Comparison of ENCODE assay signal across 15 mouse cellular contexts in the genomic region with DNA sequence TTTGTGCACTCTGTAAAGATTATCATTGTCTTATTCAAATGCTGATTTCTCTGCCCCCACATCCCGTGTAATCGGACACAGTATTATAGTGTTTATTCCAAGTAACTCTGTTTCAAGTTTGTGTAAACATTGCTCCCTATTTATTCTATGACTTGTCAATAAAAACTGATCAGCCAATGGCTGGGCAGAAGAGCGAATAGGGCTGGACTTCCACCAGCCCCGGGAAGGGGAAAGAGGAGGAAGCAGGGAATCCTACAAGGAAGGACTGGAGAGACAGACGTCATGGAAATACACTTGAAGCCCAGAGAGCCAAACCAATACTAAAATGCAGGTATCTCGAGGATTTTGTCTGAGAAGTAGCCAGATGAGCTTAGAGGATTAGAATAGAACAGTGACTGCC. TPM values are rescaled to one million over a fixed set of nuclear protein-coding genes. Genes with fewer than 3 reads are reported as not detected.
DNase-seq lines count a peak whose midpoint lies in the region; ATAC-seq and TF ChIP-seq lines count a peak whose summit lies in the region.
"Had no signal": no experiment of that assay in that cellular context is flagged by ENCODE, and none has a peak within 500 bp of the region (broad histone marks: within the 10 kb centered on the region; RNA-seq: fewer than 3 reads in every experiment).

No protein-coding gene starts in this region.

- H3K4me3 ChIP-seq in gastrocnemius, adult 2 months, result peak overlapping the region; percentile 4; the same call in 1 of the 2 replicates
- H3K4me3 ChIP-seq in kidney, embryonic 16.5 days (ENCODE audit: low read length), result no peak overlapping the region
- no peak overlapping the region for H3K4me3 ChIP-seq in forebrain, embryonic 12.5 days (replicated peaks)
- no peak overlapping the region for H3K4me3 ChIP-seq in intestine, embryonic 15.5 days (replicated peaks)
- H3K4me3 ChIP-seq: forebrain, embryonic 13.5 days; hindbrain, embryonic 10.5 days; stomach, embryonic 15.5 days had no signal

- H3K4me1 ChIP-seq in kidney, embryonic 16.5 days (ENCODE audit: insufficient read depth, low read length), result peaks cover 13% of the 10 kb centered on the region; the same call in 1 of the 2 replicates
- H3K4me1 ChIP-seq in forebrain, embryonic 12.5 days, result peaks cover 15% of the 10 kb centered on the region
- no peaks in the 10 kb centered on the region for H3K4me1 ChIP-seq in intestine, embryonic 15.5 days (replicated peaks)

- H3K9ac ChIP-seq in kidney, embryonic 16.5 days (replicated peaks; ENCODE audit: low read length), result no peak overlapping the region
- H3K9ac ChIP-seq in forebrain, embryonic 12.5 days, result no peak overlapping the region
- no peak overlapping the region for H3K9ac ChIP-seq in intestine, embryonic 15.5 days
- H3K9ac ChIP-seq: forebrain, embryonic 13.5 days; liver, embryonic 14.5 days; stomach, embryonic 15.5 days had no signal

- ATAC-seq in kidney, embryonic 16.5 days (ENCODE audit: low FRiP score, low TSS enrichment), result no peak
- no peak for ATAC-seq in forebrain, embryonic 12.5 days (ENCODE audit: low FRiP score)
- ATAC-seq in intestine, embryonic 15.5 days, result no peak
- ATAC-seq: forebrain, embryonic 13.5 days had no signal

- WGBS in kidney, embryonic 16.5 days, result 53% methylated on average over 6 of the region's 6 CpGs
- 54% methylated on average over 6 of the region's 6 CpGs for WGBS in forebrain, embryonic 12.5 days
- 37% methylated on average over 6 of the region's 6 CpGs for WGBS in intestine, embryonic 15.5 days

- no peak overlapping the region for H3K27ac ChIP-seq in gastrocnemius, adult 2 months
- no peak overlapping the region for H3K27ac ChIP-seq in kidney, embryonic 16.5 days (ENCODE audit: low read length)
- no peak overlapping the region for H3K27ac ChIP-seq in forebrain, embryonic 12.5 days
- no peak overlapping the region for H3K27ac ChIP-seq in intestine, embryonic 15.5 days
- H3K27ac ChIP-seq: forebrain, embryonic 13.5 days; hindbrain, embryonic 10.5 days; liver, embryonic 14.5 days; stomach, embryonic 15.5 days had no signal

- no peak overlapping the region for H3K4me2 ChIP-seq in kidney, embryonic 16.5 days (replicated peaks; ENCODE audit: low read depth, low read length)
- no peak overlapping the region for H3K4me2 ChIP-seq in forebrain, embryonic 12.5 days
- no peak overlapping the region; the same call in 1 of the 2 replicates for H3K4me2 ChIP-seq in intestine, embryonic 15.5 days (replicated peaks)
- H3K4me2 ChIP-seq: forebrain, embryonic 13.5 days; stomach, embryonic 15.5 days had no signal

- H3K9me3 ChIP-seq in kidney, embryonic 16.5 days (ENCODE audit: low read length), result no peaks in the 10 kb centered on the region
- no peaks in the 10 kb centered on the region for H3K9me3 ChIP-seq in forebrain, embryonic 12.5 days
- H3K9me3 ChIP-seq in intestine, embryonic 15.5 days, result no peaks in the 10 kb centered on the region
- H3K9me3 ChIP-seq: forebrain, embryonic 13.5 days; hindbrain, embryonic 10.5 days; stomach, embryonic 15.5 days had no signal

- no peaks in the 10 kb centered on the region for H3K36me3 ChIP-seq in kidney, embryonic 16.5 days (ENCODE audit: insufficient read depth, low read length)
- no peaks in the 10 kb centered on the region for H3K36me3 ChIP-seq in forebrain, embryonic 12.5 days (replicated peaks)
- no peaks in the 10 kb centered on the region for H3K36me3 ChIP-seq in intestine, embryonic 15.5 days
- H3K36me3 ChIP-seq: hindbrain, embryonic 10.5 days; stomach, embryonic 15.5 days had no signal

- no peaks in the 10 kb centered on the region for H3K27me3 ChIP-seq in kidney, embryonic 16.5 days (ENCODE audit: insufficient read depth, low read length)
- H3K27me3 ChIP-seq in forebrain, embryonic 12.5 days, result peaks cover 9% of the 10 kb centered on the region; the same call in 1 of the 2 replicates
- H3K27me3 ChIP-seq in intestine, embryonic 15.5 days (replicated peaks), result no peaks in the 10 kb centered on the region

- intact Hi-C loops in gastrocnemius, adult 2 months (cut with DNase I), result no loop called here

- no peak for DNase-seq in gastrocnemius, adult 2 months
- DNase-seq in gastrocnemius, postnatal 10 days, result no peak
- peak; percentile 31 for DNase-seq in kidney, adult 9 months
- peak; percentile 71 for DNase-seq in ZHBTc4 (ENCODE audit: low read depth, low spot score)
- DNase-seq in lung, postnatal 14 days, result peak; percentile 50
- DNase-seq: adrenal gland, adult 2 months; cerebellum, adult 2 months; left cerebral cortex, postnatal 4 days had no signal

- TF ChIP-seq CTCF in gastrocnemius, adult 2 months (IDR thresholded peaks at IDR 0.05), result no peak

RNA-seq across cellular contexts. Expression of gene Srcin1, which starts 18.1 kb away (rescaled TPM):
- total RNA-seq in gastrocnemius, adult 2 months (2021), result 1 to 10 TPM in 1 of 2 experiments, under 1 TPM in 1; 0.61 to 1.2 TPM
- total RNA-seq in gastrocnemius, postnatal 10 days (2021), result 1 to 10 TPM; 1.1 to 1.4 TPM
- 1.0 and 1.1 TPM in 2 replicates for polyA plus RNA-seq in kidney, embryonic 16.5 days (2015; fragmentation: Nextera tagmentation; extraction: Ambion mirVana)
- polyA plus RNA-seq in forebrain, embryonic 12.5 days (2016; fragmentation: Nextera tagmentation; extraction: Ambion mirVana), result 5.2 and 5.7 TPM in 2 replicates
- 0.24 and 0.25 TPM in 2 replicates for polyA plus RNA-seq in intestine, embryonic 15.5 days (2015; fragmentation: Nextera tagmentation; extraction: Ambion mirVana)

RNA-seq across cellular contexts. Expression of gene Epop, which starts 35.4 kb away (rescaled TPM):
- 1 to 10 TPM in 1 of 2 experiments, under 1 TPM in 1; 0.98 to 1.5 TPM for total RNA-seq in gastrocnemius, adult 2 months (2021)
- total RNA-seq in gastrocnemius, postnatal 10 days (2021), result under 1 TPM; 0.59 to 0.68 TPM
- polyA plus RNA-seq in kidney, embryonic 16.5 days (2015; fragmentation: Nextera tagmentation; extraction: Ambion mirVana), result 2.3 and 2.5 TPM in 2 replicates
- 10.0 and 11.9 TPM in 2 replicates for polyA plus RNA-seq in forebrain, embryonic 12.5 days (2016; fragmentation: Nextera tagmentation; extraction: Ambion mirVana)
- 2.7 and 3.7 TPM in 2 replicates for polyA plus RNA-seq in intestine, embryonic 15.5 days (2015; fragmentation: Nextera tagmentation; extraction: Ambion mirVana)

Comparison
In these comparisons a context has a peak if more than half of its experiments do, and no peak if none do; other contexts are left out.
1. DNase-seq: peak in kidney, adult 9 months (single experiment), ZHBTc4 (single experiment) and lung, postnatal 14 days (single experiment); none in gastrocnemius, adult 2 months (single experiment) and gastrocnemius, postnatal 10 days (single experiment).